Mouse (Mus musculus): ENCODE measurements at regions not wholly inside any gene's neighbourhood (a gene's known extent, or its start where the extent isn't known, plus 50 kb on each side); places are given as distances from the start of the nearest gene placed in this dataset.

DNA sequence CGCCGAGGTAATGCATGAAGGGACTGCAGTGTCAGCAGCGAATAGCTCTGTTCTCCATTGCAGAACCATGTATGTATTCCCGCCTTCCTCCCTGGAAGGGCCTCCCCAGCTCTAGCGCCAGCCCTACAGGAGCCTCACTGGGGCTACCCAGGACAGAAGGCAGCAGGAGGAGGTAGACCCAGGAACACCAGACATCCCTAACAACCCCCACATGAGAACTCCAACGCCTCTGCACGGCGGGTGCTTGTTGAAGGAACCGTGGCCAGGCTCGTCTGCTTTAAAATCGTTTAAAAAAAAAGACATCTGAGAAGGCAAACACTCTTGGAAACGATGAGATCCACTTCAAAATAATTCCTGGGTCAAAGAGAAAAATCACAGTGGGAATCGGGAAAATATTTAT lies 194.3 kb downstream of the Mroh4 start:
- TF ChIP-seq CTCF (IDR thresholded peaks at IDR 0.05) (no peak), EP300 (IDR thresholded peaks at IDR 0.05) (no peak)

Measured in lung, postnatal 0 days (tissue).